16 mouse cellular contexts compared by ENCODE assay signal in genomic region chr4:150266655-150267223, GRCm38 (mm10). TPM values are rescaled to one million over a fixed set of nuclear protein-coding genes. Genes with fewer than 3 reads are reported as not detected.
DNase-seq lines count a peak whose midpoint lies in the region; ATAC-seq and TF ChIP-seq lines count a peak whose summit lies in the region.
"Had no signal": no experiment of that assay in that cellular context is flagged by ENCODE, and none has a peak within 500 bp of the region (broad histone marks: within the 10 kb centered on the region; RNA-seq: fewer than 3 reads in every experiment).

No protein-coding gene starts in this region.

- WGBS in hindbrain, embryonic 13.5 days = 54% methylated on average over 21 of the region's 21 CpGs
- 74% methylated on average over 21 of the region's 21 CpGs for WGBS in hindbrain, embryonic 12.5 days
- WGBS in lung, adult 2 months = 35% methylated on average over 21 of the region's 21 CpGs
- WGBS in olfactory bulb, adult 2 months = 50% methylated on average over 21 of the region's 21 CpGs

- H3K36me3 ChIP-seq in hindbrain, embryonic 13.5 days = no peaks in the 10 kb centered on the region
- no peaks in the 10 kb centered on the region for H3K36me3 ChIP-seq in hindbrain, embryonic 12.5 days
- H3K36me3 ChIP-seq: embryonic facial prominence, embryonic 15.5 days had no signal

- H3K4me1 ChIP-seq in hindbrain, embryonic 13.5 days (replicated peaks) = peaks cover 14% of the 10 kb centered on the region
- H3K4me1 ChIP-seq in hindbrain, embryonic 12.5 days = peaks cover 10% of the 10 kb centered on the region
- H3K4me1 ChIP-seq in lung, adult 2 months (ENCODE audit: control insufficient read depth, insufficient read depth, low read length) = no peaks in the 10 kb centered on the region
- peaks cover 34% of the 10 kb centered on the region for H3K4me1 ChIP-seq in olfactory bulb, adult 2 months (ENCODE audit: control insufficient read depth, insufficient read depth, low read length)

- peak overlapping the region; percentile 62 for H3K27ac ChIP-seq in hindbrain, embryonic 13.5 days
- no peak overlapping the region for H3K27ac ChIP-seq in hindbrain, embryonic 12.5 days
- H3K27ac ChIP-seq in olfactory bulb, adult 2 months (ENCODE audit: insufficient read depth, low read depth, low read length) = peak overlapping the region; percentile 84
- H3K27ac ChIP-seq: embryonic facial prominence, embryonic 15.5 days; left cerebral cortex, adult 2 months had no signal

- no peak for ATAC-seq in hindbrain, embryonic 13.5 days (ENCODE audit: low FRiP score)
- no peak for ATAC-seq in hindbrain, embryonic 12.5 days (ENCODE audit: low FRiP score)
- ATAC-seq: activated CD4-positive, CD25-positive, alpha-beta regulatory T cell, adult 4 months; inflammation-experienced regulatory T-cells, adult 6 months had no signal

- no peak overlapping the region for H3K9ac ChIP-seq in hindbrain, embryonic 13.5 days
- H3K9ac ChIP-seq in hindbrain, embryonic 12.5 days = no peak overlapping the region
- H3K9ac ChIP-seq: embryonic facial prominence, embryonic 15.5 days; heart, embryonic 12.5 days had no signal

- no peak for TF ChIP-seq CTCF in lung, adult 2 months (IDR thresholded peaks at IDR 0.05; ENCODE audit: insufficient read depth, low read length)
- TF ChIP-seq CTCF in olfactory bulb, adult 2 months (IDR thresholded peaks at IDR 0.05; ENCODE audit: insufficient read depth, low read depth, low read length) = no peak

- no peak for TF ChIP-seq POLR2A in lung, adult 2 months (IDR thresholded peaks at IDR 0.05; ENCODE audit: borderline replicate concordance, extremely low read depth, low read depth, low read length)
- no peak for TF ChIP-seq POLR2A in olfactory bulb, adult 2 months (IDR thresholded peaks at IDR 0.05; ENCODE audit: insufficient read depth, low read depth, low read length)

- DNase-seq in Muller cell, postnatal 12 days (ENCODE audit: inconsistent ontology term) = peak; percentile 67
- peak; percentile 63 for DNase-seq in lung, adult 2 months
- no peak for DNase-seq in kidney, postnatal 14 days
- no peak for DNase-seq in layer of hippocampus, postnatal 14 days (ENCODE audit: low spot score in 2 of 2)
- no peak for DNase-seq in gastrocnemius, postnatal 36 days
- DNase-seq: cerebellum, postnatal 14 days; kidney, postnatal 36 days; liver had no signal

- H3K4me2 ChIP-seq in hindbrain, embryonic 13.5 days = peak overlapping the region; percentile 15; the same call in 1 of the 2 replicates
- H3K4me2 ChIP-seq in hindbrain, embryonic 12.5 days (replicated peaks) = no peak overlapping the region
- H3K4me2 ChIP-seq: embryonic facial prominence, embryonic 15.5 days; heart, embryonic 12.5 days had no signal

- no peaks in the 10 kb centered on the region for H3K9me3 ChIP-seq in hindbrain, embryonic 13.5 days
- no peaks in the 10 kb centered on the region for H3K9me3 ChIP-seq in hindbrain, embryonic 12.5 days (replicated peaks)
- H3K9me3 ChIP-seq: embryonic facial prominence, embryonic 15.5 days; heart, embryonic 12.5 days had no signal

- H3K4me3 ChIP-seq in hindbrain, embryonic 13.5 days = no peak overlapping the region
- no peak overlapping the region for H3K4me3 ChIP-seq in hindbrain, embryonic 12.5 days
- H3K4me3 ChIP-seq in lung, adult 2 months (replicated peaks; ENCODE audit: extremely low read depth, low read depth, low read length) = no peak overlapping the region
- 0 out of 2 replicates have a peak overlapping the region, but pooled peaks have one; percentile 1 for H3K4me3 ChIP-seq in olfactory bulb, adult 2 months (ENCODE audit: insufficient read depth, low read depth, low read length)
- H3K4me3 ChIP-seq: embryonic facial prominence, embryonic 15.5 days; heart, embryonic 12.5 days; left cerebral cortex, adult 2 months had no signal

- H3K27me3 ChIP-seq in hindbrain, embryonic 13.5 days = no peaks in the 10 kb centered on the region
- H3K27me3 ChIP-seq in hindbrain, embryonic 12.5 days = no peaks in the 10 kb centered on the region
- H3K27me3 ChIP-seq: embryonic facial prominence, embryonic 15.5 days; heart, embryonic 12.5 days had no signal

- intact Hi-C loops in gastrocnemius, postnatal 36 days (cut with DNase I) = no loop called here

RNA-seq across cellular contexts. Expression of gene Rere, which starts 14.7 kb away (rescaled TPM):
- polyA plus RNA-seq in hindbrain, embryonic 13.5 days (2015; fragmentation: Nextera tagmentation; extraction: Ambion mirVana) = 36.2 and 39.0 TPM in 2 replicates
- polyA plus RNA-seq in hindbrain, embryonic 12.5 days (2016; fragmentation: Nextera tagmentation; extraction: Ambion mirVana) = 60.5 and 66.1 TPM in 2 replicates
- polyA plus RNA-seq in lung, adult 2 months (2012; rRNA removed) = 36.0 and 42.0 TPM in 2 replicates
- 249 and 288 TPM in 2 replicates for polyA plus RNA-seq in olfactory bulb, adult 2 months (2012; ENCODE audit: insufficient read depth, insufficient read length, low replicate concordance, missing spikeins)
- total RNA-seq in layer of hippocampus, postnatal 14 days (2021) = 100 to 1,000 TPM; 118 to 127 TPM
- 10 to 100 TPM; 47.6 to 66.2 TPM for total RNA-seq in gastrocnemius, postnatal 36 days (2021)

RNA-seq across cellular contexts. Expression of gene Eno1, which starts 30.2 kb away (rescaled TPM):
- polyA plus RNA-seq in hindbrain, embryonic 13.5 days (2015; fragmentation: Nextera tagmentation; extraction: Ambion mirVana) = 1,025 and 1,119 TPM in 2 replicates
- 1,309 and 1,398 TPM in 2 replicates for polyA plus RNA-seq in hindbrain, embryonic 12.5 days (2016; fragmentation: Nextera tagmentation; extraction: Ambion mirVana)
- polyA plus RNA-seq in lung, adult 2 months (2012; rRNA removed) = 90.4 and 220 TPM in 2 replicates
- 1,081 TPM in 1 of 2 replicates, not detected in the other for polyA plus RNA-seq in olfactory bulb, adult 2 months (2012; ENCODE audit: insufficient read depth, insufficient read length, low replicate concordance, missing spikeins)
- total RNA-seq in layer of hippocampus, postnatal 14 days (2021) = 100 to 1,000 TPM; 395 to 425 TPM
- total RNA-seq in gastrocnemius, postnatal 36 days (2021) = 100 to 1,000 TPM; 104 to 128 TPM

Comparison
In these comparisons a context has a peak if more than half of its experiments do, and no peak if none do; other contexts are left out.
1. DNase-seq: peak in Muller cell, postnatal 12 days (single experiment) and lung, adult 2 months (single experiment); none in kidney, postnatal 14 days (single experiment), layer of hippocampus, postnatal 14 days (0 of 2) and gastrocnemius, postnatal 36 days (0 of 2).